Mouse (Mus musculus) stomach, postnatal 0 days (tissue): ENCODE results near the gene Wdr72. TPM values are rescaled to one million over a fixed set of nuclear protein-coding genes. Genes with fewer than 3 reads are reported as not detected.

Experiments used
- ATAC-seq: fragments of 200-750 bp; cut with Nextera tagmentation; 2 replicates; pipeline ENCODE4 v1.8.0; 2017; ENCODE audit not compliant: low FRiP score, low TSS enrichment
- DNase-seq: peaks from one replicate; pipeline ENCODE4 v3.0.0-alpha.2; 2016; ENCODE audit warnings: low spot score
- H3K27ac ChIP-seq: fragments of 300-500 bp; sonication (generic); replicated peaks from 2 replicates; pipeline ENCODE4 v1.5.1; 2014; ENCODE audit warnings: mild to moderate bottlenecking, control low read depth
- H3K27me3 ChIP-seq: fragments of 300-500 bp; sonication (generic); 2 replicates; pipeline ENCODE4 v1.6.1; 2014; ENCODE audit warnings: low read length; ENCODE audit not compliant: control insufficient read depth, insufficient read depth
- H3K36me3 ChIP-seq: fragments of 300-500 bp; sonication (generic); 2 replicates; pipeline ENCODE4 v1.6.1; 2014; ENCODE audit warnings: low read length, mixed read lengths; ENCODE audit not compliant: control insufficient read depth, insufficient read depth
- H3K4me1 ChIP-seq: fragments of 300-500 bp; sonication (generic); replicated peaks from 2 replicates; pipeline ENCODE4 v1.6.1; 2014; ENCODE audit warnings: antibody characterized with exemption; ENCODE audit not compliant: control insufficient read depth, insufficient read depth
- H3K4me2 ChIP-seq: fragments of 300-500 bp; sonication (generic); replicated peaks from 2 replicates; pipeline ENCODE4 v1.6.1; 2014; ENCODE audit warnings: low read depth, mild to moderate bottlenecking, control low read depth, moderate library complexity
- H3K4me3 ChIP-seq: fragments of 300-500 bp; sonication (generic); 2 replicates; pipeline ENCODE4 v1.5.1; 2014; ENCODE audit warnings: low read depth, low read length, control low read depth
- H3K9ac ChIP-seq: fragments of 300-500 bp; sonication (generic); 2 replicates; pipeline ENCODE4 v1.6.1; 2014; ENCODE audit warnings: mild to moderate bottlenecking, low read length, control low read depth, mixed read lengths
- H3K9me3 ChIP-seq: fragments of 300-500 bp; sonication (generic); 2 replicates; pipeline ENCODE4 v1.6.1; 2016; ENCODE audit warnings: low read length; ENCODE audit not compliant: control insufficient read depth
- CTCF ChIP-seq: IDR thresholded peaks from 2 replicates; pipeline ENCODE4 v1.5.1; 2016; ENCODE audit warnings: antibody characterized with exemption, low read depth, mild to moderate bottlenecking, moderate library complexity
- EP300 ChIP-seq: optimal IDR thresholded peaks from 2 replicates; pipeline ENCODE3; 2016; ENCODE audit warnings: antibody characterized with exemption
- WGBS: fragments of 180-500 bp; shearing (Covaris S2); extraction: QIAGEN DNeasy Blood & Tissue Kit; methylation state at CpG from one replicate; pipeline ENCODE4 v1.1.7; 2014; 5-methylcytosine and 5-hydroxymethylcytosine counted together
- polyA plus RNA-seq: library from polyadenylated mRNA; unstranded; fragments of >200 nt; fragmentation: Nextera tagmentation; extraction: Ambion mirVana; gene quantifications from 2 replicates; pipeline ENCODE4 v1.2.1, GENCODE M21; 2015

The Wdr72 gene
- polyA plus RNA-seq, 1 experiment from 2014 or later: 0.85 TPM

DNA sequence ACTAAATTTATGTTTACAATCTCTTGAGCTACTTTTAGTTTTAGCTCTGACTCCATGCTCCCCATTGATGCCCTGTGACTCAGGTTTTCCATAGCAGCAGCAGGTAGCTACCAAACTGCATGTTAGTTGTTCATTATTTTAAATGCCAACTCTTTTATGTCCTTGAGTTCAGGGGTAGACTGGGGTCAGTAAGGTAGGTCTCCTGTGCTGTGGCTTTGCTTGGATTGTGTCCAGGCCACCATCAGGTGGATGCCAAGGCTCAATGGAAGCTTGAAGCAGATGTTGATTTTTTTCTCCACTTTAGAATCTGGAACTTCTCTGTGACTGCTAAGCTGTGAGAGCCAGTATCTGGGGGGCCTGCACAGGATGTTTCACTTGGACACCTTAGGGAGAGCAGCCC lies 8.6 kb upstream of the Wdr72 start:
- Histone ChIP-seq H3K27ac (no peak overlapping the region), H3K4me3 (no peak overlapping the region), H3K27me3 (no peaks in the 10 kb centered on the region), H3K4me2 (no peak overlapping the region), H3K9ac (no peak overlapping the region), H3K9me3 (no peaks in the 10 kb centered on the region), H3K4me1 (no peaks in the 10 kb centered on the region), H3K36me3 (no peaks in the 10 kb centered on the region)
- TF ChIP-seq EP300 (no peak), CTCF (no peak)
- DNase-seq: no peak
- ATAC-seq: no peak

DNA sequence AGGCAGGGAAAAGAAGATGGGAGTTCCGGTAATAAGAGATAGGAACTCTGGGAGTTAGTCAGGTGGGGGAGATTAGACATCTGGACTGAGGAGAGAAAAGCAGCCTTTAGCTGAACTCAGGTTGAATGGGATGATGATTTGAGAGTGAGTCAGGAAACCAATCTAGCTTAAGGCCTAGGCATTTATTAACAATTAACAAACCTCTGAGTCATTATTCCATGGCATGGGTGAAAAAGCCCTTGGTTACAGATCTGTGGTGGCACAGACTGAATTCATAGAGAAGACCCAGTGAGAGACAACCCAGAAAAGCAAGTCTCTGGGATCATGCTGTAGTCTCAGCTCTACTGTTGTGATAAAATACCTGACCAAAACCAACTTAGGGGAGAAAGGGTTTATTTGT lies 7.5 kb upstream of the Wdr72 start:
- ATAC-seq: no peak
- Histone ChIP-seq H3K27me3 (no peaks in the 10 kb centered on the region), H3K9ac (no peak overlapping the region), H3K4me2 (no peak overlapping the region), H3K9me3 (no peaks in the 10 kb centered on the region), H3K4me3 (no peak overlapping the region), H3K27ac (no peak overlapping the region), H3K4me1 (no peaks in the 10 kb centered on the region), H3K36me3 (no peaks in the 10 kb centered on the region)
- DNase-seq: no peak
- WGBS: 90% methylated on average over 1 of the region's 1 CpGs
- TF ChIP-seq EP300: no peak
- TF ChIP-seq CTCF: no peak

DNA sequence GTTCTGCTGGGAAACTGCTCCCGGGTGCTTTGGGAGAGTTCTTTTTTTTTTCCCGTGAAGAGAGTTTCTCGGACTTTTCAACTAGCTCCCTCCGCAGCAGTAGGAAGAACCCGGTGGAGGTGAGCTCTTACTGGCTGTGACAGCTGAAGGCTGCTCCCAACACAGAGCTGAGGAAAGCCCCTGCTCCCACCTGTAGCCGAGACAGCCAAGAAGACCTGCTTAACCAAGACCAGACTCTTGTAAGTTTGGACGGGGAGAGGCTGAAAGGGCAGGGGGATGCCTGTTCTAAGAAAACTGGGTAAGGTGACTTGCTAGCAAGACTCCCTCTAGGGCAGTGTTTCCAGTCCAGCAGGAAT lies 283 bp downstream of the Wdr72 start:
- Histone ChIP-seq H3K4me1 (no peaks in the 10 kb centered on the region), H3K36me3 (no peaks in the 10 kb centered on the region), H3K4me2 (peak overlapping the region; percentile 64), H3K9ac (peak overlapping the region; percentile 5), H3K4me3 (peak overlapping the region; percentile 20), H3K27ac (no peak overlapping the region), H3K9me3 (no peaks in the 10 kb centered on the region), H3K27me3 (no peaks in the 10 kb centered on the region)
- TF ChIP-seq EP300: no peak
- TF ChIP-seq CTCF: no peak
- WGBS: 4% methylated on average over 7 of the region's 7 CpGs
- ATAC-seq (no peak), DNase-seq (no peak)

DNA sequence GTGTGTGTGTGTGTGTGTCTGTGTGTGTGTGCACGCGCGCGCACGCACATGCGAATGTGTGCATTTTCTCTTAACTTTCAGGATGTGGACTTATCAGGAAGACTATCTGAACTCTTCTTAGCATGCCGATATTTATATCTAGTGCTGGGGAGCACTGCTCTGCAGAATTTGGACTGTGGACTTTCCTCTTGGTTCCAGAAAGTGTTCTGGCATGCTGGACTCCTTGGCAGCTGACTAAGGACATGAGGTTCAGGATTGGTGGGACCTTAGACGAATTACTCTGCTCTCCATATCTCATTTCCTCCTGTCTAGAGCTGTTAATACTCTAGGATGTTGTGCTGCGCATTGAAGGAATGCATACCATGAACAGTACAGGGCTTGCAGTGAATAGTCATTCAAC lies 2.4 kb downstream of the Wdr72 start:
- ATAC-seq (no peak), DNase-seq (no peak)
- Histone ChIP-seq H3K4me1 (no peaks in the 10 kb centered on the region), H3K9me3 (no peaks in the 10 kb centered on the region), H3K4me2 (no peak overlapping the region), H3K36me3 (no peaks in the 10 kb centered on the region), H3K9ac (no peak overlapping the region), H3K27me3 (no peaks in the 10 kb centered on the region), H3K27ac (no peak overlapping the region), H3K4me3 (no peak overlapping the region)
- TF ChIP-seq EP300 (no peak), CTCF (no peak)
- WGBS: 84% methylated on average over 9 of the region's 9 CpGs

DNA sequence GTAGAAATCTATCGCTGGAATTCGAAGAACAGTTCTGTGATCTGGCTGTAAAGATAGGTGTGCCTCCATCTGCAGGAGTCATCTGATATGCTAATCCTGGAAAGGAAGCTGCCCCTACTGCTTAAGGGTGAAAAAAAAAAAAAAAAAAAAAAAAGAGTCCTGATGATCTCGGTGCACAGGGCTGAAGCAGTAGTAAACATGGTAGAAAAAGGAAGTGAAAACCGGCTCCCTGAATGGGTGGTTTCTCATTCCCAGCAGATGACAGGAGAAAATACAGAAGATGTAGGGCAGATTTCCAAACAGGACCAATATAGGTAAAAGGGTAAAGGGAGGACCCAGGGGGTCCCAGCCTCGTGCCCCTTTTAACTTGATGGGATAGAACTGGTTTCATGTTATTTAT lies 16.1 kb downstream of the Wdr72 start:
- DNase-seq (no peak), ATAC-seq (no peak)
- Histone ChIP-seq H3K36me3 (no peaks in the 10 kb centered on the region), H3K27ac (no peak overlapping the region), H3K9ac (no peak overlapping the region), H3K9me3 (no peaks in the 10 kb centered on the region), H3K27me3 (no peaks in the 10 kb centered on the region), H3K4me1 (no peaks in the 10 kb centered on the region), H3K4me2 (no peak overlapping the region), H3K4me3 (no peak overlapping the region)
- WGBS: 60% methylated on average over 5 of the region's 5 CpGs
- TF ChIP-seq EP300 (no peak), CTCF (no peak)

DNA sequence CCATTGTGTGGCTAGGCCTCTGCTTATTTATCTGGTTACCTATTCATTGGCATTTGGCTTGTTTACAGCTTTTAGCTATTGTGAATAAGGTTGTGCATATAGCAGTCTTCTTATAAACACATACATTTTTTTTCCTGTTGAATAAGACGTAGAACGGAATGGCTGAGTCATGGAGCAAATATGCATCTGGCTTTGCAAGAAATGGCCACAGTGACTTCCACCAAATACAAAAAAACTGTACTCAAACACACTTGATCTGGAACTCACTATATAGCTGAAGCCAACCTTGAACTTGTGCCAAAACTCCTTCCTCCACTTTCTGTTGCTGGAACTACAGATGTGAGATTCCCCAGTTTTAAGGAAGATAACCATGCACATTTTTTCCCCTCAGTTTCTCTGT lies 23.9 kb downstream of the Wdr72 start:
- H3K4me3 ChIP-seq: no peak overlapping the region
- no peaks in the 10 kb centered on the region for H3K27me3 ChIP-seq
- ATAC-seq (no peak), DNase-seq (no peak)
- H3K4me2 ChIP-seq: no peak overlapping the region
- no peak overlapping the region for H3K27ac ChIP-seq
- no peaks in the 10 kb centered on the region for H3K4me1 ChIP-seq
- no peaks in the 10 kb centered on the region for H3K36me3 ChIP-seq
- no peak for TF ChIP-seq CTCF
- no peak overlapping the region for H3K9ac ChIP-seq
- WGBS: 40% methylated on average over 2 of the region's 2 CpGs
- H3K9me3 ChIP-seq: no peaks in the 10 kb centered on the region
